Mouse (Mus musculus): ENCODE data around the gene Atp6v0c.

The Atp6v0c gene

DNA sequence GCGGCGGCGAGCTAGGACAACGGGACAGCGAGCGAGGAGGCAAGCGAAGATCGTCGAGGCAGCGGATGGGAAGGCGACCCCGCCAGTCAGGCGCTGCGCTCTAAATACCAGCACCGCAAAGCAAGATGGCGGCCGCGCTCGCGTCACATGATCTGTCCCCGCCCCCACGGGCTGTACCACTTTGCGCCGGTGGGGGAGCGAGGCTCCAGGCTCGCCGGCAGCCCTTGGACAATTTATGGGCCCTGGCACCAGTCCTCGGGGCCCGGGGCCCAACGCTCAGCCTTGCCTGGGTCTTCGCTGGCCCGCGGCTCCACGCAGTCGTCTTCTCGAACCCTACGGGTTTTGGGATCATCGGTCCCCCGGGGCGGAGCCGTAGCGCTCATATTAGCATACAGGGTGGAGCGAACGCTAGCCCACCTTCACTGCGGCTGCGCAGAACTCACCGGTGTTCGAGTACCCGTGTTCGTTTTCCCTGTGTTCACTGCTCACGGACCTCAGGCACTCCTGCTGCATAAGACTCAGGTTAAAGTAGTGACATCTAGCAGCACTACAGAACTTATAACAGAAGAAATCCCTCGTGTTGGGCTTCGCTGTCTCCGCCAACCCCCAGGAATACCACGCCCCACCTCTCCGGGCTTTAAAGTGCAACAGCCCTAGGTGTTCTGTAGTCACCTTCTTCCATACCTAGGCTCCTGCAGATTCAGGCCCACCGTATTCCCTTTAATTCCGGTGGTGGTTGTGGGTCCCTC, at the start of gene Atp6v0c:
Gene Atp6v0c (minus strand): TSS at position 386 of the 749 bp plus-strand sequence.
- peak; percentile 90 to 93 for DNase-seq

GRCm38 (mm10) chr17:24216836-24217235, 47.3 kb upstream of the Atp6v0c start:
- no peak for DNase-seq

GRCm38 (mm10) chr17:24213186-24213585, 43.7 kb upstream of the Atp6v0c start:
- no peak for DNase-seq

DNA sequence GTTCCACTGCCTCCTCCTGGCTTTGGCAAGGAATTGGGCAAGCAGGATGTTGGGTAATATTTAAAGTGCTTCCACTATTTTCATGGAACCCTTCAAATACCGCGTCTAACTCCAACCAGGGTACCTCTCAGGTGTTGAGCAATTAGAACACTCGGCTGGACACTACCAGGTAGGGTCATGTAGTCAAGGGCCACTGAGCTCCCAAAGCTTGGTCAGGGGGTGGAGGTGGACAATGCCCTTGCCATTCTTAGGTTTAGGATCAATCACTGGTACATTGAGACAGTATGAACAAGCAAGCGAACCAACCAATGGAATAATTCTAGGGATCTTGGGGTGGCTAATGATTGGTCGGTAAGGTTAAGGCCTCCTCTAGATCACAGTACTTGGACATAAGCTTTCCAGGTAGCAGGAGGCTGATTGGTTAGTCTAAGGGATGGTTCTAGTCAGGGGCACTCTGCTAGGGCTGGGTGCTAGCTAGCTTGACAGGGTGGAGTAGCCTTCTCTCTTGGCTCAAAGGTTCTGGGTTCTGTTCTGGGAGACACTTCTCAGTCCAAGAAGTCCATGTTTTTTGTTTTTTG, 43.0 kb upstream of the Atp6v0c start:
- DNase-seq = no peak

DNA sequence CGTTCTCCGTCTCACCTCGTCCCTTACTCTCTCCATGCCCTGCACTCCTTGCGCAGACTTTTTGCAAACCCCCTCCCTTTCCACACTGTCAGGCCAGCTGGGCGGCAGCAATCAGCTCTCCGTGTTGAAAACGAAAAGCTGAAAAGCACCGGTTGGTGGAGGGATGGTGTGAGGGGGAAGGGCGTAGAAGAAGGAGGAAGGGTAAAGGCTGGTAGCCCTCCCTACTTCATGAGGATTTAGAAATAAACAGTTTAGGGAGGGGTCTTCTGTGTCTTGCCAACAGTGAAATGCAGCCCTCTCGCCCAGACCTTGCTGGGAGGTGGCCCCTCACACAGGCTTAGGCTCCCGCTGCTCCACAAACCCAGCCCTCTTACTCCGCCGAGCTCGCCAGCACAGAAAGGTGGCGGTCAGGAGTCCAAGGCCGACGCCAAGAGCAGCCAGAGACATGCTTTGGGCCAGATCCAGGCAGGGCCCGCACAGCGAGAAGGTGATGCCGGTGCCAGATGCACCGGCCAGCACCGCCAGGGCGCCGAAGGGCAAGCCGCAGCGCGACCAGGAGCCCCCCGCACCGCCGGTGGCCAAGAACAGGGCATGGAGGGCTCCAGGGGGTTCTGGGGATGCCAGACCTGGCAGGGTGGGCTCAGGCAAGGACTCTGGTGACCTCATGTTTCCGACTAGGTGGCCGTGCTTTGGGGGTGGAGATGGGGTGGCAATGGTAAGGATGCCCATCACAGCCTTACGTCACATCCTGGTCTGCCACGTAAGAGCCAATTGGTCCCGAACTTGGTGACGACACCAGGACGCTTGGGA, 42.3 kb upstream of the Atp6v0c start:
- peak in 1 of 2 experiments; percentile 6 for DNase-seq

GRCm38 (mm10) chr17:24210591-24210990, 41.1 kb upstream of the Atp6v0c start:
- no peak for DNase-seq

- DNase-seq = no peak
Measured at GRCm38 (mm10) chr17:24209916-24210240, 40.4 kb upstream of the Atp6v0c start.

DNA sequence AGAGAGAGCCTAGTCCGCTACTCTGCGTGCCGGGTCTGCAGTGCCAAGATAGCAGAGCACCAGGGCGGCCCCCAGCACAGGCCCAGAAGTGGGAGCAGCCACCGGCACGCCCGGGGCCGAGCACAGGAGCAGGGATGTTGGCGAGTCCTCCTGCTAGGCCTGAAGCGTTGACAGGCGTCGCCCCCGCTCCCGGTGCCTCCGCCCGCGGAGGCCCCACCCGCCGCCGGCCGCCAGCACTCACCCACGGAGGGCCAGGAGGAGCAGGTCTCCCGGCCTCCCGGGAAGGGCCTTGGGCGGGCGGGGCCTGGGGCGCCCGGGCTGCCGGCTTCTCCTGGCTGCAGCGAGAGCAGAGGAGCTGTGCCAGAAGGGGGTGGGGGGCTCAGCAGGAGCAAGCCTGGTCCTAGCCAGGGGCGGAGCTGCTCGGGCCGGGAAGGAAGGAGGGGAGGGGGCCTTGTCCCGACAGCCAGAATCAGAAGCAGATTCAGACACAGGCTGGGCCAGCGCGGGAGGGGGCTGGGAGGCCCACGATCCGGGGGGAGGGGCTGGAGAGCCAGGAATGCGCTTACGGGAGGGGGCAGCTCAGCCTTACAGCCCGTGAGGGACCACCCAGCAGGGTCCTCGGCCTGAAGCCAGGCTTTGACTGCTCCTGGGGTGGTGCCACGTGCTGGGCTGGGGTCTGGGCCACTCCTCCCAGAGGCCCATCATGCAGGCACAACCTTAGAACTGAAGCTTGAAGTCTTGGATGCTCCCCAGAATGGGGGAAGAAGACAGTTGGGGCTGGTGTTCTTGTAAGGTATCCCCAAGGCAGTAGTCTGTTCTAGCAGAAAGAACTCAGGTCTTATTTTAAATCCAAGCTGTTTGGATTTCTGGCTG, 39.8 kb upstream of the Atp6v0c start, which contains the start of gene Ntn3:
Gene Ntn3 (minus strand): TSS at position 489 of the 873 bp plus-strand sequence.
- no peak for DNase-seq

DNA sequence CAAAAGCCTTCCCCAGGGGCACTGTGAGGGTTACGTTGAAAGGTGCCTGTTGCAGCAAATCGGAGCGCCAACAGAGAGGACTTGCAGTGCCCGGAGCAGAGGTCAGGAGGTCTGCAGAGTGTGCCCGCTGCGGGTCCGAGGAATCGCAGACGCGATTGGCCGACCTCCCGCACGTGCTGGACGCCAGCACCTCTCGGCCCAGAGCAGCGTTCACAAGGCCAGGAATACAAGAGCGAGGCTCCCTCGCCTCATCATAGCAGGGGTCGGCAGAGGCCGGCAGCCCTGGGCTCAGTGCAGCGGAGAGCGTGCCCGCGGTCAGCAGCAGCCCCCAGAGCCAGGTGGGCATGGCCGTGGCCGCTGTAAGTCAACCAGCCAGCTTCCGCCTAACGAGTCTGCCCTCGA, 39.1 kb upstream of the Atp6v0c start:
- DNase-seq = peak in 1 of 2 experiments; percentile 19

DNA sequence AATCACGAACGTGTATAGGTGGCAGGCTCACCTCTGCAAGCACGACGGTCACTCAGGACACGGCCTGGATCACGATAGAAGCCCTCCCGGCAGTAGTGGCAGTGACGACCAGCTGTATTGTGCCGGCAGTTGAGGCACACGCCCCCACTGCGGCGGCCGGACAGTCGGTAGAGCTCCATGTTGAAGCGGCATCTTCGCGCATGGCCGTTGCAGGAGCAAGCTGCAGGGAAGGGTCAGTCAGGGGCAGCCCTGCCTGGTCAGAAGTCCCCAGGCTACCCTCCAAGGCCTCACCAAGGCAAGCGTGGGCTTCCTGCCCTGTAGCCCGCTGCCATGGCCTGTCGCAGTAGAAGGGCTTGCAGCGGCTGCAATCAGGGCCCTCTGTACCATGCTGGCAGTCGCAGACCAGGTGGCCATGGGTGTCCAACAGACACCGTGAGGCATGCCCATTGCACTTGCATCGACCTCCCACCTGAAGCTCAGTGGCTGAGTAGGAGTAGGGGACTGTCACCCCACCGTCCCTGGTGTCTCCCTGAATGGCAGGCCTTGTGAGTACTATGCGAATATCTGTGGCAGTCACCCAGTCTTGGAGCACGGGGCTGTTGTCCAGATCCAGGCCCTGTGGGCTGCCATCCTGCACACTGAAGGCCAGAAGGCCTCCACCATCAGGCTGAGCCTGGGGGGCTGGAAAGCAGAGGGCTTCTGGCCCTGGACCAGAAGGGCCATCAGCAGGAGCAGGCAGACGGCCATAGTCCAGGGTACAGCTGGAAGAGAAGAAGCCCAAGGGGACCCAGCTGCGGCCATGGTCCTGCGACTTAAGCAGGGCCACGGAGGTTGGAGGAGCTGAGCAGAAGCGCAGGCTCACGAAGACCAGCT, 38.5 kb upstream of the Atp6v0c start:
- DNase-seq = no peak

GRCm38 (mm10) chr17:24206451-24207351, 37.2 kb upstream of the Atp6v0c start:
- peak; percentile 24 to 35 for DNase-seq

- DNase-seq = no peak
Measured at GRCm38 (mm10) chr17:24205908-24206361, 36.4 kb upstream of the Atp6v0c start.

DNA sequence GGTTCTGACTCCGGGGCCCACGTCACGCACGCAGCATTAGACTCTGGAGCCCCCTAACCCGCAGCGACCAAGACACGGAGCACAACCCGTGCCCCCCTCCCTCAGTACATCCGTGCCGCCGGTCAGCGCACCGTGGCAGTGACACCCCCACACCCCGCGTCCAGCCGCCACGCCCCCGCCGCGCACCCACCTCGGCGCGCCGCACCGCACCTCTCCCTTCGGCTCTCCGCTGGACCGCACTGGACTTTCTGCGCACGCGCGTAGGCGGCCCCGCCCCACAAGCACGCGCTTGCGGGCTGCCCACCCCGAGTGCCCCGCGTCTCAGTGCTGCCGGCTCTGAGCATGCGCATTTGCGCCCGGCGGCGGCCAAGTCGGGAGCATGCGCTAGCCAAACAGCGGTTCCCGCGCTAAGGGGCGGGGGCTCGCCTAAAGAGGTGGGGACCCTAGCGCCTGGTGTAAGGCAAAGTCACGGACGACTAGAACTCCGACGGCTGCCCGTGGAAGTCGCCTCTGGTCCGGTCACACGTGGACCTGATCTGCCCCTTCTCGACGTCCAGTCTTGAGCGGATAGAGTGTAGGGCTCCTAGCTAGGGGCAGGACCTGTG, 35.9 kb upstream of the Atp6v0c start, which contains the start of gene Tbc1d24:
Gene Tbc1d24 (minus strand): TSS at position 279 of the 605 bp plus-strand sequence.
- DNase-seq = peak; percentile 72 to 80

DNA sequence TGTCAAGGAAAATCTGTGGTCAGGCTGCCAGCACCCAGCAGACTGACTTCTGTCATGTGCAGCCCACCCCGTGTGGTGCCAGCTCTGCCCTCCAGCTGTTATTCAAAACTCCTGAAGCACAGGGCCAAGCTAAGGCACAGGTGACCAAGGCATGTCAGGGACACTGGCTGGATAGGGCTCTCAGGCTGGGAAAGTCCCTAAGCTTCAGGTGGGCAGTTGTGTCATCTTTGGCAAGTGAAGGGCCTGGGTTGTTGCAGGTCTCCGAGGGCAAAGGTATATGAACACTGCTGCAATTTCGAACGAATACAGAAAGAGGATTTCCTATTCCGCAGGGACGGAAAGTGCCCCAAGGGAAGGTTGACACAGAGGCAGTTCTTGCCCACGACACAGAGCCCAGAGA, 35.3 kb upstream of the Atp6v0c start:
- DNase-seq = no peak

GRCm38 (mm10) chr17:24203611-24204534, 34.4 kb upstream of the Atp6v0c start:
- DNase-seq = no peak

DNA sequence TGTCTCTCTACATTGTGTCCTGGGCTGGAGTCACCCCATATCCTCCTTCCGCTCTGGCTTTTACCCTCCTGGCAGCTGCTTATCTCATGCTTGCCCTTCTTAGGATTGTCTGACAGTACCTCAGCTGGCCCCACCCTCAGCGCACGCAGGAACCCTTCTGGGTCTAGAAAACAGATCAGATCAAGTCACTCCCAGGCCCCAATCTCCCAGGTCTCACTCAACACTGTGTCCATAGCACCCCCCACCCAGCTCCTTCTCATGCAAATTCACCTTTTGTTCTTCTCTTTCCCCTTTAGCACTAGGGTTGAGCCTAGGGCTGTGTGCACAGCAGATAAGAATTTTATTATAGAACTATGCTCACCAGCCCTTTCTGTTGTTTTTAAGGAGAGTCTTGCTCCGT, 33.6 kb upstream of the Atp6v0c start:
- no peak for DNase-seq

DNA sequence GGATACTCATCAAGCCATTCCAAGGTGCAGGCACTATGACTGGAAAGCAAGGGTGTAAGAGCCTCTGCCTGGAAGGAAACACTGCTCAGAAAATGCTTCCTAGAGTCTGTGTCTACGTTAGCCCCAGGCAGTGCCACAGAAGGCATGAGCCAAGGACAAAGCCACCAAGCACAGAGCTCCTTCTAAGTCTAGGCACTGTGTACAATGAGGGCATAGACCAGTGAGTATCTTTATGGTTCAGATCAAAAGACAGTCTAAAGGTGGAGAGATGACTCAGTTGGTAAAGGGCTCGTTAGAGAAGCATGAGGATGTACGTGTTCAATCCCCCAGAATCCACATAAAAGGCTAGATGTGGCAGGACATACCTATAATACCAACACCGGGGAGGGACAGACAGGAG, 31.6 kb upstream of the Atp6v0c start:
- DNase-seq = no peak

DNA sequence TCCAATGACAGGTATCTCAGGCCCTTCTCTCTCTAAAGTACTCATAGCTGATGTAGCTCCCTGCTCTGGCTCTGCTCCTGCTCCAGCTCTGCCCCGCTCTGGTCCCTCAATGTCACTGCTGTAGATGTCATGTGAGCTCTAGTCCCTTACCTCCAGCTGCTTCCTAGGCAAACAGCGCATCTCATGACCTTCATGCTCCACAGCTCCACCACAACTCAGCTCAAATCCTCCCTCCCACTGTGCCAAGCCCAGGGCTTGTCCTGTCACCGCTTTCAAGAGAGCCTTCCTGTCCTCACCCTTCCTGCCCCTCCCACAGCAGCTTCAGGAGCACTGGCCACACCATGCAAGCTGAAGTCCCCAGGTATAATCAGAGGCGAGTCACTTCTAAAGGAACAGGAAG, 30.2 kb upstream of the Atp6v0c start:
- DNase-seq = no peak

- no peak for DNase-seq
Measured at GRCm38 (mm10) chr17:24199252-24199651, 29.8 kb upstream of the Atp6v0c start.

Measured in spleen, adult 18-20 months (tissue).